Mouse (Mus musculus): ENCODE data around the gene Smarcd3.
A peak's percentile ranks its signal among the peaks of the same experiment; 100 is the strongest.

Smarcd3 gene

DNA sequence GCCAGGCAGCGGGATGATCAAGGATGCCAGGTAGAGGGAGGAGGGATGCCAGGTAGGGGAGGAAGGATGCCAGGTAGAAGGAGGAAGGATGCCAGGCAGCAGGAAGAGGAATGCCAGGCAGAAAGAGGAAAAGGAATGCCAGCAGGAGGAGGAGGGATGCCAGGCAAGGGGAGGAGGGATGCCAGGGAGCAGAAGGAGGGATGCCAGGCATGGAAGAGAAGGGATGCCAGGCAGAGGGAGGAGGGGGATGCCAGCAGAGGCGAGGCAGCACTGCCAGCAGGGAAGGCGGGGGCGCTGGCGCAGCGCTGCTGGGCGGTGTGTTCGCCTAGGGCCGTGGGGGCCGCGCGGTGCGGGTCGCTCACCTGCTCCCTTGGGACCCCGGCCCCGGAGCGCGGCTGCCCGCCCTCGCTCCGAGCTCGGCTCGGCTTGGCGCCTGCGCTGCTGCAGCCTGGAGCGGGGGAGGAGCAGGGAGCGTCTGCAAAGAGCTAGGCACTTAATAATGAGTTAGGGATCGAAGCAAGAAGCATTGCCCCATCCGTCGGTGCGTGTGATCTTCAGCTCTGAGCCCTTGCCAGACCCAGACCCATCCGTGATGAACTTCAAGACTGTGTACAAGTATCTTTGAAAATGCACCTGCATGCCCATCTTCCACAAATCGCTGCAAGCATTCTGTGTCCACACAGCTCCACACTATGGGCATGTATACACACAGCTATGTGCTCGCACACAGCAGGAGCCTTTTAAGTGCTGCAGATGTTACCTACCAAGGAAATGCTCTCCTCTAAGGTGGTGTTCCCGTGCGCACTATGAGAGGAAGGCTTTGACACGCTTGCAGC, at the start of gene Smarcd3:
Gene Smarcd3 (minus strand): TSS at position 426 of the 836 bp plus-strand sequence.
- peak in 1 of 2 experiments; percentile 80 for DNase-seq (ENCODE audit: low spot score in 2 of 2)

DNA sequence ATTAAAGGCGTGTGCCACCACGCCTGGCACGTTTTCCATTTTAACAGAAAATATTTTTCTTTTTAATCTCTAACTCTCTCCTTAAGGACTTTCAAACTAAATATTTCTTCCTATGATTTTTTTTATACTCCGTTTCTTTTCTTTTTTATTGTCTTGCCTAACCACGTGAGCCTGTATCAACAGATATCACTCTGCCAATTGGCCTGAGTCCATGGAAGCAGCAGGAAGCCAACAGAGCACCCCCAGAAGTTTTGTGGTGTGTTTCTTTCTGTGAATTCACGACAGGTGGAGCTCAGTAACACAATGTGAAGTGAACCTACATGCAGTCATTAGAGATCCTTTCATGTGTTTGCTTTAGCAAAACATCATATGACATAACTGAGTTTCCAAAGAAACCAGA, 37.2 kb upstream of the Smarcd3 start:
- DNase-seq (ENCODE audit: low spot score in 2 of 2) = no peak

DNA sequence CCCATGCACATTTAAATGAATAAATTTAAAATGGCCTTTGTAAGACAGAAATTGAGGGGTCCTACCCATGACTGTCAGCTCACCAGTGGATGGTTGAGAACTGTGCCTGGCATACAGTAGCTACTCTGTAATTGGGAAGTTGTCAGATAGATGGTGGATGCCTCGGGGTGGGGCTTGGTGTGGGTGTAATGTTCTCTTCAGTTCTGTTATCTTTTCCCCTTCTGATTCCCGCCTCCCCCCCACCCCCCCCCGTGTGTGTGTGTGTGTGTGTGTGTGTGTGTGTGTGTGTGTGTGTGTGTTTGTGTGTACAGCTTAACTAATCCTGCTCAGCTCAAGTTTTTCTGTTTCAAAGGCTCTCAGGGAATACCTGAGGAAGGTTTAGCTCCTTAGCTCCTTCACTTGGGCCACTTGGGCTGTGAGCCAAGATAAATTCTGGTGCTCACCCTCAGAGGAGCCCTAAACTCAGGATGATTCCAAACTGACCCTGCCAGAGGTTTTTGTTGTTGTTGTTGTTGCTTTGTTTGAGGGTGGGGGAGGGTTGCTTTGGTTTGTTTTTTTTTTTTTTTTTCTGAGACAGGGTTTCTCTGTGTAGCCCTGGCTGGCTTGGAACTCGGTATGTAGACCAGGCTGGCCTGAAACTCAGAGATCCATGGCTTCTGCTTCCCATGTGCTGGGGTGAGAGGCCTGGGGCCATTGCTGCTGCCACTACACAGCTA, 35.7 kb upstream of the Smarcd3 start:
- no peak for DNase-seq (ENCODE audit: low spot score in 2 of 2)

GRCm38 (mm10) chr5:24657113-24657512, 32.9 kb upstream of the Smarcd3 start:
- peak in 1 of 2 experiments; percentile 45 for DNase-seq (ENCODE audit: low spot score in 2 of 2)

DNA sequence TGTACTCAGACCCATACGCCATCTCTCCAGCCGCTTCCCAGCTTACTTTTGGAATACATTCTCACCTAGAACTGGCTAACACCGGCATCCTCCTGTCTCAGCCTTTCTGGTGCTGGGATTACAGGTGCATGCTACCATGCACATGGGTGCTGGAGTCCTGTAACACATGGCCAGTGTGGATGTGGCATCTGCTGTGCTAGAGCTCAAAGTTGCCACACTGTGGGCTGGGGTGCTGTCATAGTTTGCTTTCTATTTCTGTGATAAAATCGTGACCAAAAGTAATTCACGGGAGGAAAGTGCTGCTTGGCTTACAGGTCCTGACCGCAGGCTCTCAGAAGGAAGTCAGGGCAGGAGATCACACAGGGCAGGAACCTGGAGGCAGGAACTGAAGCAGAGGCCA, 30.3 kb upstream of the Smarcd3 start:
- no peak for DNase-seq (ENCODE audit: low spot score in 2 of 2)

GRCm38 (mm10) chr5:24652780-24653179, 28.6 kb upstream of the Smarcd3 start:
- no peak for DNase-seq (ENCODE audit: low spot score in 2 of 2)

DNA sequence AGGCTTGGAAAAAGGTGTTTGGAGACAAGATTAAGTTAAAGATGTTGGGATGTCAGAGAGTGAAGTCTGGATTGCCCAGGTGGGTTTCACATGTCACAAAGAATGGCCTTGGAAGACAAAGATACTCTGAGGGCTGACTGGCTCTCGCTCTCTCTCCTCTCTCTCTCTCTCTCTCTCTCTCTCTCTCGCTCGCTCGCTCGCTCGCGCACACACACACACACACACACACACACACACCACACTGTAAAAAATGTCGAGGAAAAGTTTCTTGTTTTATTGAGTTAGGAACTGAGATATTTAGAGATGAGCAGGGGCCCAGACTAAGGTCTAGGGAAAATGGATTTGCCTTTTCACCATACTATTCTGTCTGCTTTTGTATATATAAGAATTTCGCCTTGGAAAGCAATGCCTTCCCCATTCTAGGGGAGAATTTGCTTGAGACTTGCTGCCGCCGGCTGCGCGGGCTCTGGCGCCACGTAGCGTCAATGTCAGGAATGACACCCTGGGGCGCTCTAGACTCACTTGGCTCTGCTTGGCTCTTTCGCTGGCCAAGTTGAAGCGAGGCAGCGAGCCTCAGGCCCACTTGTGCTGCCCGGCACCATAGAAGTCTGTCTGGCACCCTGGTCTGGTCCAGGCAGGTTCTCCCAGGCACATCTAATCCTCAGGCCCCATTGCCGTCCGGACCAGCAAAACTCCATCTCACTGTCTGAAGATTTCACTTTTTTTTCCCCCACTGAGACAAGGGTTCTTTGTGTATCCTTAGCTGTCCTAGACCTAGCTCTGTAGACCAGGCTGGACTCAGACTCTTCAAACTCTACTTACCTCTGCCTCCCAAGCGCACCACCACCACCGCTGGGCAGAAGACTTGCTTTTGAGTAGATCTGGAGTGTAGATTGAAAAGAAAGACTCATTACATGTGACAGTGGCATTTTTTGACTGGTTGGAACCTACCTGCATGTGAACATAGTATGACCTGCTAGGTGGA, 27.8 kb upstream of the Smarcd3 start:
- peak; percentile 58 to 90 for DNase-seq (ENCODE audit: low spot score in 2 of 2)

GRCm38 (mm10) chr5:24651356-24651755, 27.1 kb upstream of the Smarcd3 start:
- DNase-seq (ENCODE audit: low spot score in 2 of 2) = no peak

DNA sequence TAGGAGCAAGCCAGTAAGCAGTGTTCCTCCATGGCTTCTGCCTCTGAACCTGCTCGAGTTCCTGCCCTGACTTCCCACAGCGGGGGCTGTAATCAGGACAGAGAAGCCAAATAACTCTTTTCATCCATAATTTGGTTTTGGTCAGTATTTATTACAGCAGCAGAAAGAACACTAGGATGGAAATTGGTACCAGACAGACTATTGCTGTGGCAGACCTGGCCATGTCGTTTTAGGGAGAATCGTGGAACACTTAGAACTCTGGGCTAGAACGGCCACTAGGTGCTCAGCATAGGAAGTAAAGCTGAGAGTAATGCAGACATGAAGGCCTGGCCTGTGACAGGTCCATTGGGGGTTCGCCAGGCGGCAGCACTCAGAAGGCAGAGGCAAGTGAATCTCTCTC, 25.5 kb upstream of the Smarcd3 start:
- DNase-seq (ENCODE audit: low spot score in 2 of 2) = no peak

DNA sequence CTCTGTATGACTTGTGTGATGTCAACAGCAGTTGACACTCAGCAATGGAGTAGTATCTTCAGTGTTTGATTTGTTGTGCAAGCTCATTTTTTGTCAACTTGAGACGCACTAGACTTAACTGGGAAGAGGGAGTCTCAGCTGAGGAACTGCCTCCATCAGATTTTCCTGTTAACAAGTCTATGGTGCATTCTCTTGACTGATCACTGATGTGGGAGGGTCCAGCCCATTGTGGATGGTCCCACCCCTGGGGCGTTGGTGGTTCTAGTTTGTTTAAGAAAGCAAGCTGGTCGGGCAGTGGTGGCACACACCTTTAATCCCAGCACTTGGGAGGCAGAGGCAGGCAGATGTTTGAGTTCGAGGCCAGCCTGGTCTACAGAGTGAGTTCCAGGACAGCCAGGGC, 25.0 kb upstream of the Smarcd3 start:
- DNase-seq (ENCODE audit: low spot score in 2 of 2) = no peak

DNA sequence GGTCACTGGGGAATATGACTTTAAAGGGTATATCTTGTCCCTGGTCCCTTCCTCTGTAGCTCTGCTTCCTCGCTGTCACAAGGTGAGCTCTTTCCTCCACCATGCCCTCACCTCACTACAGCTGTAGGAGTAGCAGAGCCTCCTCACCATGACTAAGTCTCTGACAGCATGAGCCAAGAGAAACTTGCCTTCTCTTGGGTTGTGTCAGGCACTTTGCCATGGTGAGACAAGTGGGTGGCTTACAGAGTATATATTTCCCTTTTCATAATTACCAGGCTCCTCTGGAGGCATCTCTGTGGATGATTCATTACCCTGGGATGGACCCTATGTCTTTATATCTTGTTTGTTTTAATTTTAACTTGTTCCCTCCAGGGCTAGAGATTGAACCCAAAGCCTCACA, 21.2 kb upstream of the Smarcd3 start:
- DNase-seq (ENCODE audit: low spot score in 2 of 2) = peak in 1 of 2 experiments; percentile 29

- DNase-seq (ENCODE audit: low spot score in 2 of 2) = no peak
These were observed 14.9 kb upstream of the Smarcd3 start for GRCm38 (mm10) chr5:24639081-24639480.

GRCm38 (mm10) chr5:24638131-24638530, 13.9 kb upstream of the Smarcd3 start:
- DNase-seq (ENCODE audit: low spot score in 2 of 2) = no peak

- no peak for DNase-seq (ENCODE audit: low spot score in 2 of 2)
These were observed 12.8 kb upstream of the Smarcd3 start for GRCm38 (mm10) chr5:24636987-24637386.

GRCm38 (mm10) chr5:24635526-24636141, 11.4 kb upstream of the Smarcd3 start:
- no peak for DNase-seq (ENCODE audit: low spot score in 2 of 2)

DNA sequence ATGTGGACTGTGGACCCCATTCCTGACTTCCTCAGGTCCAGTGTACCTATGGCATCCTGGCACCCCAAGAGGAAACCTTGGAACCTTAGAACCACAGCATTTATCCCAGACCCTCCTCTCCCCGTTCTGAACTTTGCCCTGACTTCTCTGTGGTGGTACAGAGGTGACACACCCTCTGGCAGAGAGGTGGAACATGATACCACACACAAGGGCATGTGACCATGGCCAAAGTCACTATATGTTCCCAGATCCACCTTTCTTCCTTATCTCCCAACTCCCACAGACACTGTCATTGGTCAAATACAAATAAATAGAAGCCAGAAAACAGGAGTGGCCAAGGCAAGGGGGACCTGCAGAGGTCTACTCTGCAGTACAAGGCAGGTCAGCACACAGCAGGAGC, 10.9 kb upstream of the Smarcd3 start:
- no peak for DNase-seq (ENCODE audit: low spot score in 2 of 2)

- no peak for DNase-seq (ENCODE audit: low spot score in 2 of 2)
These were observed 5.5 kb upstream of the Smarcd3 start for GRCm38 (mm10) chr5:24629712-24630111.

- no peak for DNase-seq (ENCODE audit: low spot score in 2 of 2)
These were observed 560 bp upstream of the Smarcd3 start for GRCm38 (mm10) chr5:24624822-24625120.

GRCm38 (mm10) chr5:24623041-24623985, 898 bp downstream of the Smarcd3 start:
- DNase-seq (ENCODE audit: low spot score in 2 of 2) = peak in 1 of 2 experiments; percentile 49

GRCm38 (mm10) chr5:24622386-24623040, 1.7 kb downstream of the Smarcd3 start:
- no peak for DNase-seq (ENCODE audit: low spot score in 2 of 2)
